Comparison of ENCODE assay signal across 14 mouse cellular contexts in genomic region chr1:35880562-35881265, GRCm38 (mm10).
"Had no signal": no experiment of that assay in that cellular context is flagged by ENCODE, and none has a peak within 500 bp of the region (broad histone marks: within the 10 kb centered on the region; RNA-seq: fewer than 3 reads in every experiment).

No protein-coding gene starts in this region.

- H3K27ac ChIP-seq: limb, embryonic 12.5 days; liver, embryonic 15.5 days; midbrain, embryonic 10.5 days had no signal

- H3K9ac ChIP-seq: limb, embryonic 12.5 days; liver, embryonic 15.5 days had no signal

- H3K9me3 ChIP-seq: limb, embryonic 12.5 days; liver, embryonic 15.5 days; midbrain, embryonic 10.5 days had no signal

- H3K36me3 ChIP-seq: limb, embryonic 12.5 days; liver, embryonic 15.5 days; midbrain, embryonic 10.5 days had no signal

- H3K4me2 ChIP-seq: limb, embryonic 12.5 days; liver, embryonic 11.5 days; liver, embryonic 15.5 days had no signal

- H3K27me3 ChIP-seq: limb, embryonic 12.5 days; liver, embryonic 15.5 days had no signal

- ATAC-seq: inflammation-experienced regulatory T-cells, adult 6 months; intestine, postnatal 0 days had no signal

- H3K4me3 ChIP-seq: limb, embryonic 12.5 days; liver, embryonic 15.5 days; midbrain, embryonic 10.5 days had no signal

- H3K4me1 ChIP-seq: liver, embryonic 15.5 days; midbrain, embryonic 10.5 days had no signal

- DNase-seq: layer of hippocampus, adult 9-11 months; lung, adult 2 months; lung, postnatal 4 days; midbrain, embryonic 14.5 days; right cerebral cortex, adult 18-20 months; right cerebral cortex, postnatal 25 days; thymus, adult 2 months; thymus, postnatal 25 days had no signal
